Mouse (Mus musculus): ENCODE measurements around the gene Bpifc. TPM values are rescaled to one million over a fixed set of nuclear protein-coding genes. Genes with fewer than 3 reads are reported as not detected.
"Not testable (repeated sequence)": the region's sequence is repeated elsewhere in the genome, so short reads cannot be mapped to it uniquely, and the experiment has no call there.

The Bpifc gene
- total and polyA plus RNA-seq, 2 experiments from 2014 or later, result not detected

- Histone ChIP-seq H3K4me1 (ENCODE audit: control insufficient read depth, insufficient read depth) (no peaks in the 10 kb centered on the region), H3K36me3 (replicated peaks; ENCODE audit: control insufficient read depth, insufficient read depth, low read length) (peaks cover 39% of the 10 kb centered on the region), H3K27me3 (ENCODE audit: control insufficient read depth, insufficient read depth, low read length) (no peaks in the 10 kb centered on the region), H3K4me3 (ENCODE audit: low read depth, low read length) (no peak overlapping the region), H3K9me3 (replicated peaks; ENCODE audit: control insufficient read depth, low read length) (no peaks in the 10 kb centered on the region), H3K4me2 (ENCODE audit: low read depth, low read length) (no peak overlapping the region), H3K9ac (replicated peaks; ENCODE audit: low read depth, low read length) (no peak overlapping the region), H3K27ac (ENCODE audit: low read depth) (no peak overlapping the region)
- no peak for TF ChIP-seq EP300 (IDR thresholded peaks at IDR 0.05; ENCODE audit: low read depth)
- TF ChIP-seq CTCF (IDR thresholded peaks at IDR 0.05; ENCODE audit: low read depth), result no peak
- 73% methylated on average over 2 of the region's 2 CpGs for WGBS
- no peak for DNase-seq (ENCODE audit: low spot score)
- no peak for ATAC-seq (ENCODE audit: insufficient read depth, low read depth)
Observed at GRCm38 (mm10) chr10:86034007-86034728, 22.5 kb upstream of the Bpifc start.

GRCm38 (mm10) chr10:86032517-86032916 lies 20.8 kb upstream of the Bpifc start:
- Histone ChIP-seq H3K27me3 (ENCODE audit: control insufficient read depth, insufficient read depth, low read length) (no peaks in the 10 kb centered on the region), H3K9ac (replicated peaks; ENCODE audit: low read depth, low read length) (no peak overlapping the region), H3K9me3 (replicated peaks; ENCODE audit: control insufficient read depth, low read length) (no peaks in the 10 kb centered on the region), H3K4me1 (ENCODE audit: control insufficient read depth, insufficient read depth) (no peaks in the 10 kb centered on the region), H3K27ac (ENCODE audit: low read depth) (no peak overlapping the region), H3K4me3 (ENCODE audit: low read depth, low read length) (no peak overlapping the region), H3K36me3 (replicated peaks; ENCODE audit: control insufficient read depth, insufficient read depth, low read length) (peaks cover 29% of the 10 kb centered on the region), H3K4me2 (ENCODE audit: low read depth, low read length) (no peak overlapping the region)
- ATAC-seq (ENCODE audit: insufficient read depth, low read depth) (no peak), DNase-seq (ENCODE audit: low spot score) (no peak)
- no peak for TF ChIP-seq CTCF (IDR thresholded peaks at IDR 0.05; ENCODE audit: low read depth)
- no peak for TF ChIP-seq EP300 (IDR thresholded peaks at IDR 0.05; ENCODE audit: low read depth)
- 87% methylated on average over 3 of the region's 3 CpGs for WGBS

GRCm38 (mm10) chr10:86030743-86031142 lies 19.0 kb upstream of the Bpifc start:
- WGBS, result 87% methylated on average over 7 of the region's 7 CpGs
- ATAC-seq (ENCODE audit: insufficient read depth, low read depth) (no peak), DNase-seq (ENCODE audit: low spot score) (no peak)
- H3K27me3 ChIP-seq (ENCODE audit: control insufficient read depth, insufficient read depth, low read length), result no peaks in the 10 kb centered on the region
- no peak overlapping the region for H3K27ac ChIP-seq (ENCODE audit: low read depth)
- no peak overlapping the region for H3K4me2 ChIP-seq (ENCODE audit: low read depth, low read length)
- H3K4me1 ChIP-seq (ENCODE audit: control insufficient read depth, insufficient read depth), result no peaks in the 10 kb centered on the region
- peaks cover 24% of the 10 kb centered on the region for H3K36me3 ChIP-seq (replicated peaks; ENCODE audit: control insufficient read depth, insufficient read depth, low read length)
- no peak overlapping the region for H3K4me3 ChIP-seq (ENCODE audit: low read depth, low read length)
- TF ChIP-seq EP300 (IDR thresholded peaks at IDR 0.05; ENCODE audit: low read depth), result no peak
- TF ChIP-seq CTCF (IDR thresholded peaks at IDR 0.05; ENCODE audit: low read depth), result no peak
- H3K9ac ChIP-seq (replicated peaks; ENCODE audit: low read depth, low read length), result no peak overlapping the region
- H3K9me3 ChIP-seq (replicated peaks; ENCODE audit: control insufficient read depth, low read length), result no peaks in the 10 kb centered on the region

- H3K4me2 ChIP-seq (ENCODE audit: low read depth, low read length); H3K27ac ChIP-seq (ENCODE audit: low read depth); H3K36me3 ChIP-seq (replicated peaks; ENCODE audit: control insufficient read depth, insufficient read depth, low read length); ATAC-seq (ENCODE audit: insufficient read depth, low read depth); H3K4me3 ChIP-seq (ENCODE audit: low read depth, low read length); DNase-seq (ENCODE audit: low spot score); H3K4me1 ChIP-seq (ENCODE audit: control insufficient read depth, insufficient read depth); H3K27me3 ChIP-seq (ENCODE audit: control insufficient read depth, insufficient read depth, low read length); H3K9me3 ChIP-seq (replicated peaks; ENCODE audit: control insufficient read depth, low read length); H3K9ac ChIP-seq (replicated peaks; ENCODE audit: low read depth, low read length): not testable (repeated sequence)
- WGBS, result 88% methylated on average over 1 of the region's 1 CpGs
Observed at GRCm38 (mm10) chr10:86026807-86027206, 15.1 kb upstream of the Bpifc start.

- ATAC-seq (ENCODE audit: insufficient read depth, low read depth), result no peak
- no peak overlapping the region for H3K4me2 ChIP-seq (ENCODE audit: low read depth, low read length)
Observed at GRCm38 (mm10) chr10:86026354-86026753, 14.7 kb upstream of the Bpifc start.

GRCm38 (mm10) chr10:86025906-86026305 lies 14.2 kb upstream of the Bpifc start:
- Histone ChIP-seq H3K4me3 (ENCODE audit: low read depth, low read length) (no peak overlapping the region), H3K27me3 (ENCODE audit: control insufficient read depth, insufficient read depth, low read length) (no peaks in the 10 kb centered on the region), H3K9ac (replicated peaks; ENCODE audit: low read depth, low read length) (no peak overlapping the region), H3K4me2 (ENCODE audit: low read depth, low read length) (no peak overlapping the region), H3K27ac (ENCODE audit: low read depth) (no peak overlapping the region), H3K36me3 (replicated peaks; ENCODE audit: control insufficient read depth, insufficient read depth, low read length) (peaks cover 2% of the 10 kb centered on the region; the same call in 1 of the 2 replicates), H3K9me3 (replicated peaks; ENCODE audit: control insufficient read depth, low read length) (no peaks in the 10 kb centered on the region), H3K4me1 (ENCODE audit: control insufficient read depth, insufficient read depth) (no peaks in the 10 kb centered on the region)
- no peak for TF ChIP-seq CTCF (IDR thresholded peaks at IDR 0.05; ENCODE audit: low read depth)
- TF ChIP-seq EP300 (IDR thresholded peaks at IDR 0.05; ENCODE audit: low read depth), result no peak
- DNase-seq (ENCODE audit: low spot score) (no peak), ATAC-seq (ENCODE audit: insufficient read depth, low read depth) (no peak)
- 81% methylated on average over 2 of the region's 2 CpGs for WGBS

More at GRCm38 (mm10) chr10:86026354-86026753, 14.7 kb upstream of the Bpifc start:
- Histone ChIP-seq H3K36me3 (replicated peaks; ENCODE audit: control insufficient read depth, insufficient read depth, low read length) (peaks cover 7% of the 10 kb centered on the region), H3K4me1 (ENCODE audit: control insufficient read depth, insufficient read depth) (no peaks in the 10 kb centered on the region), H3K9me3 (replicated peaks; ENCODE audit: control insufficient read depth, low read length) (no peaks in the 10 kb centered on the region), H3K9ac (replicated peaks; ENCODE audit: low read depth, low read length) (no peak overlapping the region), H3K4me3 (ENCODE audit: low read depth, low read length) (no peak overlapping the region), H3K27me3 (ENCODE audit: control insufficient read depth, insufficient read depth, low read length) (no peaks in the 10 kb centered on the region), H3K27ac (ENCODE audit: low read depth) (no peak overlapping the region)
- no peak for TF ChIP-seq CTCF (IDR thresholded peaks at IDR 0.05; ENCODE audit: low read depth)
- TF ChIP-seq EP300 (IDR thresholded peaks at IDR 0.05; ENCODE audit: low read depth), result no peak
- 92% methylated on average over 3 of the region's 3 CpGs for WGBS
- DNase-seq (ENCODE audit: low spot score), result no peak
